Mouse (Mus musculus): Measurements from ENCODE around the gene Ccnl2.

- no peak for TF ChIP-seq CTCF (IDR thresholded peaks at IDR 0.05; ENCODE audit: low read depth, low read length)
- TF ChIP-seq POLR2A (IDR thresholded peaks at IDR 0.05; ENCODE audit: insufficient read depth, low read length): no peak
- no peak for TF ChIP-seq EP300 (IDR thresholded peaks at IDR 0.05; ENCODE audit: insufficient read depth, low read depth, low read length)
Observed at GRCm38 (mm10) chr4:155788300-155788699, 24.0 kb upstream of the Ccnl2 start.
